Mouse (Mus musculus): ENCODE measurements at regions not wholly inside any gene's neighbourhood (a gene's known extent, or its start where the extent isn't known, plus 50 kb on each side); places are given as distances from the start of the nearest gene placed in this dataset.

- Histone ChIP-seq H3K9ac (ENCODE audit: low read length) (no peak overlapping the region), H3K4me3 (ENCODE audit: low read depth, low read length) (no peak overlapping the region), H3K4me1 (ENCODE audit: control insufficient read depth, insufficient read depth, low read length) (no peaks in the 10 kb centered on the region), H3K27me3 (replicated peaks; ENCODE audit: control insufficient read depth, insufficient read depth, low read length) (no peaks in the 10 kb centered on the region), H3K9me3 (replicated peaks; ENCODE audit: control insufficient read depth, low read length) (no peaks in the 10 kb centered on the region), H3K4me2 (ENCODE audit: low read length) (no peak overlapping the region), H3K36me3 (ENCODE audit: control insufficient read depth, insufficient read depth, low read length) (no peaks in the 10 kb centered on the region), H3K27ac (ENCODE audit: low read depth, low read length) (no peak overlapping the region)
- 80% methylated on average over 6 of the region's 6 CpGs for WGBS
- ATAC-seq (no peak), DNase-seq (ENCODE audit: low spot score) (no peak)
Observed at GRCm38 (mm10) chr3:99573335-99573976, 311.8 kb upstream of the Spag17 start.

GRCm38 (mm10) chr3:99573977-99574373 lies 311.2 kb upstream of the Spag17 start:
- Histone ChIP-seq H3K27ac (ENCODE audit: low read depth, low read length) (no peak overlapping the region), H3K4me1 (ENCODE audit: control insufficient read depth, insufficient read depth, low read length) (no peaks in the 10 kb centered on the region), H3K27me3 (replicated peaks; ENCODE audit: control insufficient read depth, insufficient read depth, low read length) (no peaks in the 10 kb centered on the region), H3K4me2 (ENCODE audit: low read length) (no peak overlapping the region), H3K9ac (ENCODE audit: low read length) (no peak overlapping the region), H3K36me3 (ENCODE audit: control insufficient read depth, insufficient read depth, low read length) (no peaks in the 10 kb centered on the region), H3K9me3 (replicated peaks; ENCODE audit: control insufficient read depth, low read length) (no peaks in the 10 kb centered on the region), H3K4me3 (ENCODE audit: low read depth, low read length) (no peak overlapping the region)
- 68% methylated on average over 3 of the region's 3 CpGs for WGBS
- ATAC-seq (no peak), DNase-seq (ENCODE audit: low spot score) (no peak)

- Histone ChIP-seq H3K27ac (ENCODE audit: low read depth, low read length) (no peak overlapping the region), H3K4me3 (ENCODE audit: low read depth, low read length) (no peak overlapping the region), H3K4me1 (ENCODE audit: control insufficient read depth, insufficient read depth, low read length) (no peaks in the 10 kb centered on the region), H3K9ac (ENCODE audit: low read length) (no peak overlapping the region), H3K36me3 (ENCODE audit: control insufficient read depth, insufficient read depth, low read length) (no peaks in the 10 kb centered on the region), H3K27me3 (replicated peaks; ENCODE audit: control insufficient read depth, insufficient read depth, low read length) (no peaks in the 10 kb centered on the region), H3K4me2 (ENCODE audit: low read length) (no peak overlapping the region), H3K9me3 (replicated peaks; ENCODE audit: control insufficient read depth, low read length) (no peaks in the 10 kb centered on the region)
- DNase-seq (ENCODE audit: low spot score) (no peak), ATAC-seq (no peak)
- WGBS = 40% methylated on average over 3 of the region's 3 CpGs
Observed at GRCm38 (mm10) chr3:99602679-99603078, 282.5 kb upstream of the Spag17 start.

- no peak overlapping the region for H3K27ac ChIP-seq (ENCODE audit: low read depth, low read length)
- no peak overlapping the region for H3K9ac ChIP-seq (ENCODE audit: low read length)
- no peaks in the 10 kb centered on the region for H3K36me3 ChIP-seq (ENCODE audit: control insufficient read depth, insufficient read depth, low read length)
- no peaks in the 10 kb centered on the region for H3K4me1 ChIP-seq (ENCODE audit: control insufficient read depth, insufficient read depth, low read length)
- no peak for DNase-seq (ENCODE audit: low spot score)
- H3K9me3 ChIP-seq (replicated peaks; ENCODE audit: control insufficient read depth, low read length) = no peaks in the 10 kb centered on the region
- ATAC-seq = no peak
- H3K27me3 ChIP-seq (replicated peaks; ENCODE audit: control insufficient read depth, insufficient read depth, low read length) = no peaks in the 10 kb centered on the region
- WGBS = 84% methylated on average over 4 of the region's 4 CpGs
- H3K4me2 ChIP-seq (ENCODE audit: low read length) = no peak overlapping the region
- no peak overlapping the region for H3K4me3 ChIP-seq (ENCODE audit: low read depth, low read length)
Observed at GRCm38 (mm10) chr3:99632309-99632708, 252.9 kb upstream of the Spag17 start.

GRCm38 (mm10) chr3:99641343-99642106 lies 243.7 kb upstream of the Spag17 start:
- no peaks in the 10 kb centered on the region for H3K4me1 ChIP-seq (ENCODE audit: control insufficient read depth, insufficient read depth, low read length)
- no peaks in the 10 kb centered on the region for H3K27me3 ChIP-seq (replicated peaks; ENCODE audit: control insufficient read depth, insufficient read depth, low read length)
- ATAC-seq (no peak), DNase-seq (ENCODE audit: low spot score) (no peak)
- no peak overlapping the region for H3K9ac ChIP-seq (ENCODE audit: low read length)
- no peaks in the 10 kb centered on the region for H3K36me3 ChIP-seq (ENCODE audit: control insufficient read depth, insufficient read depth, low read length)
- H3K9me3 ChIP-seq (replicated peaks; ENCODE audit: control insufficient read depth, low read length) = no peaks in the 10 kb centered on the region
- H3K4me2 ChIP-seq (ENCODE audit: low read length) = no peak overlapping the region
- no peak overlapping the region for H3K27ac ChIP-seq (ENCODE audit: low read depth, low read length)
- WGBS = 89% methylated on average over 8 of the region's 8 CpGs
- no peak overlapping the region for H3K4me3 ChIP-seq (ENCODE audit: low read depth, low read length)

- 32% methylated on average over 1 of the region's 1 CpGs for WGBS
- Histone ChIP-seq H3K4me1 (ENCODE audit: control insufficient read depth, insufficient read depth, low read length) (no peaks in the 10 kb centered on the region), H3K27me3 (replicated peaks; ENCODE audit: control insufficient read depth, insufficient read depth, low read length) (no peaks in the 10 kb centered on the region), H3K4me2 (ENCODE audit: low read length) (no peak overlapping the region), H3K27ac (ENCODE audit: low read depth, low read length) (no peak overlapping the region), H3K36me3 (ENCODE audit: control insufficient read depth, insufficient read depth, low read length) (no peaks in the 10 kb centered on the region), H3K9me3 (replicated peaks; ENCODE audit: control insufficient read depth, low read length) (no peaks in the 10 kb centered on the region), H3K4me3 (ENCODE audit: low read depth, low read length) (no peak overlapping the region), H3K9ac (ENCODE audit: low read length) (no peak overlapping the region)
- peak; percentile 37 for DNase-seq (ENCODE audit: low spot score)
- peak; percentile 71 for ATAC-seq
Observed at GRCm38 (mm10) chr3:99644910-99645309, 240.3 kb upstream of the Spag17 start.

DNA sequence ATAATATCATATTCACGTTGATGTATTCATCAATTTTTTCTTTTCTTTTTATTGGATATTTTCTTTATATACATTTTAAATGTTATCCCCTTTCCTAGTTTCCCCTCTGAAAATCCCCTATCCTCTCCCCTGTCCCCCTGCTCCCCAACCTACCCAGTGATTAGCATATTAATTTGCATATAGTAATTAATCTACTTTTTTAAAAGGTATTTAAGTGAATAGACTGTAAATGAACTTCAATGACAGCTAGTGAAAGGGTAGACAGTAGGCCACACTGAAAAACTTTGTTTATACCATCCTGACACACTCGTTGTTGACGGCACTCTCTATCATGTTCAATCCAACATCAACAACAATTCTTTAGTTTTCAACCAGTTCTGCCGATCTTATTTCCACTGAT lies 239.9 kb upstream of the Spag17 start:
- peak; percentile 80 for ATAC-seq

GRCm38 (mm10) chr3:99657617-99658016 lies 227.6 kb upstream of the Spag17 start:
- ATAC-seq (no peak), DNase-seq (ENCODE audit: low spot score) (no peak)
- Histone ChIP-seq H3K4me1 (ENCODE audit: control insufficient read depth, insufficient read depth, low read length) (no peaks in the 10 kb centered on the region), H3K4me2 (ENCODE audit: low read length) (no peak overlapping the region), H3K36me3 (ENCODE audit: control insufficient read depth, insufficient read depth, low read length) (no peaks in the 10 kb centered on the region), H3K4me3 (ENCODE audit: low read depth, low read length) (no peak overlapping the region), H3K27me3 (replicated peaks; ENCODE audit: control insufficient read depth, insufficient read depth, low read length) (no peaks in the 10 kb centered on the region), H3K9me3 (replicated peaks; ENCODE audit: control insufficient read depth, low read length) (no peaks in the 10 kb centered on the region), H3K27ac (ENCODE audit: low read depth, low read length) (no peak overlapping the region), H3K9ac (ENCODE audit: low read length) (no peak overlapping the region)
- WGBS = 89% methylated on average over 5 of the region's 5 CpGs

More for the DNA sequence above, 239.9 kb upstream of the Spag17 start:
- Histone ChIP-seq H3K36me3 (ENCODE audit: control insufficient read depth, insufficient read depth, low read length) (no peaks in the 10 kb centered on the region), H3K9ac (ENCODE audit: low read length) (no peak overlapping the region), H3K27me3 (replicated peaks; ENCODE audit: control insufficient read depth, insufficient read depth, low read length) (no peaks in the 10 kb centered on the region), H3K4me1 (ENCODE audit: control insufficient read depth, insufficient read depth, low read length) (no peaks in the 10 kb centered on the region), H3K9me3 (replicated peaks; ENCODE audit: control insufficient read depth, low read length) (no peaks in the 10 kb centered on the region), H3K4me3 (ENCODE audit: low read depth, low read length) (no peak overlapping the region), H3K4me2 (ENCODE audit: low read length) (no peak overlapping the region), H3K27ac (ENCODE audit: low read depth, low read length) (no peak overlapping the region)
- WGBS = 37% methylated on average over 4 of the region's 4 CpGs
- no peak for DNase-seq (ENCODE audit: low spot score)

DNA sequence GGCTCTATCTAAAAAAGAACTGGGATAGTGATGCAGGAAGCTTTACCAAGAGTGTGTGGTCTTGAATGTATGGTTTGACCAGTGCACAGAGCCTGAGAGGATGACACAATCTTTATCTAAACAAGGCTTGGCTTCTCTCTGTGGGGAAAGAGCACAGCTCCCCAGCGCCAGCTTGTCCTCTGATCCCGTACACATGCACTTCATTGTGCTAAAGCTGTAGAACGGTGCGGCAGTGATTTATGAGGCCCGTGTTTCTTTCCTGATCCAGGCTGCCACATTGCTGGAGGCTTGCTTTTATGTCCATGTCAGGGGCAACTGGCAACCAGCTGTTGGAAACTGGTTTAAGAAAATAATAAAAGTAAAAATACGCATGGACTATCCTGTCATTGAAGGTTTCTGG lies 221.4 kb upstream of the Spag17 start:
- DNase-seq (ENCODE audit: low spot score) = no peak
- no peak overlapping the region for H3K9ac ChIP-seq (ENCODE audit: low read length)
- H3K27ac ChIP-seq (ENCODE audit: low read depth, low read length) = no peak overlapping the region
- no peaks in the 10 kb centered on the region for H3K27me3 ChIP-seq (replicated peaks; ENCODE audit: control insufficient read depth, insufficient read depth, low read length)
- no peak overlapping the region for H3K4me3 ChIP-seq (ENCODE audit: low read depth, low read length)
- no peak for ATAC-seq
- 92% methylated on average over 6 of the region's 6 CpGs for WGBS
- H3K36me3 ChIP-seq (ENCODE audit: control insufficient read depth, insufficient read depth, low read length) = no peaks in the 10 kb centered on the region
- no peaks in the 10 kb centered on the region for H3K9me3 ChIP-seq (replicated peaks; ENCODE audit: control insufficient read depth, low read length)
- no peak overlapping the region for H3K4me2 ChIP-seq (ENCODE audit: low read length)
- H3K4me1 ChIP-seq (ENCODE audit: control insufficient read depth, insufficient read depth, low read length) = no peaks in the 10 kb centered on the region

Data from forebrain, embryonic 14.5 days (tissue).